Mouse (Mus musculus) heart, postnatal 10 days (tissue): ENCODE measurements at regions not wholly inside any gene's neighbourhood (a gene's known extent, or its start where the extent isn't known, plus 50 kb on each side); places are given as distances from the start of the nearest gene placed in this dataset.

ENCODE experiments used
- DNase-seq, 2 experiments: peaks; one replicate each; pipeline ENCODE4 v3.0.0; 2021
- intact Hi-C: fragments of 180-260 bp; cut with DNase I; formaldehyde crosslinking; loops from one replicate; pipeline ENCODE4 v1.15.1; 2025

GRCm38 (mm10) chr11:21478191-21478590 lies 93.8 kb upstream of the Wdpcp start:
- intact Hi-C loops = no loop called here
- no peak for DNase-seq

DNA sequence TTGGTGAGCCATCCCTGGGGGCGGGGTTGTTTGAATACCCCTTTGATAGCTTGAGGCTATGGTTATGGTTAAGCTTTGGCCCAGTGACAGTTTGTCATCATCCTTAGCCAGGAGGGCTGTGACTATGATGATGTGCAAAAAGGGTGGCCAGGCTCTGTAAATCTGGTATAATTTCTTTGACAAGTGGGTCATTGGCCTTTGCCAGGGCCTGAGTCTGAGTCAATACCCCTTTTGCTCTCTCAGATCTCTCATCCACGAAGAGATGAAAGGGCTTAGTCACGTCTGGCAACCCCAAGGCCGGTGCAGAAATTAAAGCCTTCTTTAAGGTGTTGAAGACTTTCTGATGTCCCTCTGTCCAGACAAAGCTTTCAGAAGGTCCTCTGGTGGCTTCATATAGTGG lies 99.7 kb upstream of the Ugp2 start:
- DNase-seq = no peak
- intact Hi-C loops = no loop called here

GRCm38 (mm10) chr11:21468465-21468864 lies 97.5 kb upstream of the Ugp2 start:
- DNase-seq = peak; percentile 10 to 22

DNA sequence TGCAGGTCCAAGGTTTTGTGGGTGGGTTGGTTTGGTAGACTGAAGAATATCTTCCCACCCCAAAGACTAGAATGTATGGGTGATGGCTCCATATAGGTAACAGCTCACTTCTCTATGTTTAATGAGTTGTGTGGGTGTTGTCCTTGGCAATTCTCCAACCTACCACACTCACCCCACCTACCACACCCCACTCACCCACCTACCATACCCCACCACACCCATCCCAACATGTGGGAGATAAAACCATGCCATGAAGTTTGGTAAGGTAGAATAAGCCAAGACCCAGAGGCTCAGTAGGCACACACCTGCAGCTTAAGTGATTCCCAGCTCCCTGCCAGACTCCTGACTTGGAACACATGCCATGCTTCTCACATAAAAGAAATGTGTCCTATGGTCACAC lies 89.0 kb upstream of the Ugp2 start:
- intact Hi-C loops = no loop called here
- no peak for DNase-seq

More at GRCm38 (mm10) chr11:21468465-21468864, 97.5 kb upstream of the Ugp2 start:
- intact Hi-C loops = no loop called here

DNA sequence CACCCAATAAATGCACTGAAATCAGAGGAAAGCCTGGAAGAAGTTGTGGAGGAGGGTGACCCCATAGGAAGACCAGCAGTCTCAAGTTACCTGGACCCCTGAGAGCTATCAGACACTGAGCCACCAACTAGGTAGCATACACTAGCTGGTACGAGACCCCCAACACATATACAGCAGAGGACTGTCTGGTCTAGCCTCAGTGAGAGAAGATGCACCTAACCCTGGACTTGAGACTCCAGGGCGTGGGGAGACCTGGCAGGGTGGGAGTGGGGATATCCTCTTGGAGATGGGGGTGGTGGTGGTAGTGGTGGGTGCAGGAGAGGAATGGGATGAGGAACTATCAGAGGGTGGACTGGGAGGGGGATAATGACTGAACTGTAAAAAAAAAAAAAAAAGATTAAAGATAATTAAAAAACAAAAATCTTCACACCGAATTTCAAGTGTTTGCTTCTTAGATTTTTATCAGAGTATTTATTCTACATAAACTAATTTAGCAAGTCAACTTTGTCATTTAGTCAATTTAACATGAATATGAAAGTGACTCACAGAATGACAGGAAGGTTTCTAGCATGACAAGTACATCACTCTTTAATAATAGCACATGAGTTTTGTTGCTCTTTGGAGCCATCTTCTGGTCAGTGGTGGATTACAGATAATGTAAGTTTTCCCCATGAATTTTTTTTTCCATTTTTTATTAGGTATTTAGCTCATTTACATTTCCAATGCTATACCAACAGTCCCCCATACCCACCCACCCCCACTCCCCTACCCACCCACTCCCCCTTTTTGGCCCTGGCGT lies 82.5 kb upstream of the Ugp2 start:
- peak; percentile 57 to 77 for DNase-seq
- intact Hi-C loops = loop anchor here (2.0 to 10.0 kb wide), 4 partner anchors 103 to 659 kb away; no protein-coding TSS in a partner anchor

GRCm38 (mm10) chr11:21433726-21434125 lies 62.7 kb upstream of the Ugp2 start:
- intact Hi-C loops = loop anchor here (5.0 kb wide), 3 partner anchors 61 to 106 kb away; partner anchors contain the start of gene Ugp2

GRCm38 (mm10) chr11:21430021-21430420 lies 59.0 kb upstream of the Ugp2 start:
- intact Hi-C loops = loop anchor here (5.0 kb wide), 3 partner anchors 58 to 103 kb away; partner anchors contain the start of gene Ugp2

More at GRCm38 (mm10) chr11:21433726-21434125, 62.7 kb upstream of the Ugp2 start:
- DNase-seq = peak; percentile 40 to 48

DNA sequence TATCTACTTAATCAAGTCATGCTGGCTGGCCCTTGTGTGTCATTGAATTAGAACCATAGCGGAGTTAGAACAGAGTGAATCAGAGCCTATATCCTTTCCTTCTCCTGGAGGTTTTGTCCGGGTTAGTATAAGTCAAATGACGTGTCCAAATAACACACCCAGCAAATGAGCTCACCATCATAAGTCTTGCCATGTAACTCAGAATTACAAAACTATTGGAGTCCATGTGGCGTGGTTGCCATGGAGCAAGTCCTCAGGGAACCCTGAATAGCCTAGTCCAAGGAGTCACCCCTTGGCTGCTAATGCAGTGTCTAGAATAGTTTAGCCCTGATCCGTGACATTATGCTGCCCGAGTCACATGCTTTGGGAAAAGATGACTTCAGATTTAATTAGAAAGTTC lies 57.7 kb upstream of the Ugp2 start:
- DNase-seq = peak; percentile 75 to 81
- intact Hi-C loops = no loop called here

More at GRCm38 (mm10) chr11:21430021-21430420, 59.0 kb upstream of the Ugp2 start:
- no peak for DNase-seq

DNA sequence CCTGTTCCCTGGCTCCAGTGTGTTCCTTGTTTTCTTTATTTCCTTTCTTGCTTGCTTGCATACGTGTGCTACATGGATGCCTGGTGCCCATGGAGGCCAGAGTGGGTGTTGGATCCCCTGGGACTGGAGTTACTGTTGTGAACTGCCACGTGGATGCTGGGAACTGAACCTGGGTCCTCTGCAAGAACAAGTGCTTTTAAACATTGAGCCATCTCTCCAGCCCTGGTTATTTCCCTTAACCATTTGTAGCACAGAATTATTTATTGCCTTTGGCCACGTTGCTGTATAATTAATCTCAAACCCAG lies 57.0 kb upstream of the Ugp2 start:
- intact Hi-C loops = no loop called here
- DNase-seq = no peak

DNA sequence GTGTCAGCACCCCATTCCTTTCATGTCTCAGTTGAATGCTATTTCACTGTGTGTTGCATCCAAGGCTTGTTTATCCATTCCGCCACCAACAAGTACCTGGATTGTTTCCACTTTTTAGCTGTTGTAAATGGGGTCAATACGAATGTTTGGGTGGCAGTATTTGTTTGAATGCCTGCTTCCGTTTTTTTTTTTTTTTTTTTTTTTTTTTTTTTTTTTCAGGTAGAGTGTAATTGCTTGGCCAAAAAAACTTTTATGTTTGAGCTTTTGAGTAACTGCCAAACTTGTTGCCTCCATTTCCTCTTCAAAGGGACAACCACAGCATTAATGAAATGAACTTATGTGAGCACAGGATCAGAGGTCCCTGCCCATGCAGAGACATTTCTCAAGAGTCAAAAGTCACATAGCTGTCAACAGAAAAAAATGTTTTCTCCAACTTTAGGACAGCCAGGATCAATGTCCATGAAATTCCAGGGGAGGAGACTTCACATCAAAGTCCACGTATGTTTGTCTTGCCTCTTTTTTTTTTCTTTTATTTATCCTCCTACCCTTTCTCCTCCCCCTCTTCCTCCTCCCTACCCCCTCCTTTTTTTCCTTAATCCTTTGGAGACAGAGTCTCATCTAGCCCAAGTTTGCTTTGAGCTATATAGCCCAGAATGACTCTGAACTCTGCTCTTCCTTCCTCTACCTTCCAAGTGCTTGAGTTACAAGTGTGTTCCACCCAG lies 56.5 kb upstream of the Ugp2 start:
- intact Hi-C loops = no loop called here
- DNase-seq = no peak

GRCm38 (mm10) chr11:21425480-21426101 lies 54.6 kb upstream of the Ugp2 start:
- intact Hi-C loops = no loop called here
- DNase-seq = no peak

- intact Hi-C loops = no loop called here
- DNase-seq = no peak
Observed at GRCm38 (mm10) chr11:21424345-21424744, 53.3 kb upstream of the Ugp2 start.

DNA sequence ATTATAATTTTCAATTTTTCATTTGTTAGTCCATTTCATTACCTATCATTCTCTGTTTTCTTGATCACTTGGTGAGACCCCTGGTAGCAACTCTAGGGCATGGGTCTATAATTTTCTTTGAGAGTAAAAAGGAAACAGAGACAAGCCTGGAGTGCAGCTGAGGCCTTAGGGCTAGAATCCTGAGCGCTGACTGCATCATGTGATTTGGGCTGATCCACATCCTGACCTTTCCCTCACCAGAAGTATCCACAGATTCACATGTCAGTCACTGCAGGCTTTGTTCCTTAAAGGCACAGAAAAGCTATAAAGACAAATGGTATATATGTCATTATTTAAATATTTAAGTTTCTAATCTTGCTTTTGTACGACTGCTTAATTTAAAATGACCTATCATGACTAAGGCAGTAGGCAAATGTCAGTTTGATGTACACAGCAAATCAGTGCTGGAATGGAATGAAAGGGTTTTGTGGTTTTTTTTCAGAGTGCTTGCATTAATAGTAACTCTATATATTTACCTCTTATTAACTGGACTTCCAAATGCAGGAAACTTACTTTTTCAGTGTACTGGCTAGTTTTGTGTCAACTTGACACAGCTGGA lies 51.4 kb upstream of the Ugp2 start:
- intact Hi-C loops = no loop called here
- DNase-seq = no peak
